Mouse (Mus musculus): ENCODE data around the gene Pi4k2a.

Gene Pi4k2a

DNA sequence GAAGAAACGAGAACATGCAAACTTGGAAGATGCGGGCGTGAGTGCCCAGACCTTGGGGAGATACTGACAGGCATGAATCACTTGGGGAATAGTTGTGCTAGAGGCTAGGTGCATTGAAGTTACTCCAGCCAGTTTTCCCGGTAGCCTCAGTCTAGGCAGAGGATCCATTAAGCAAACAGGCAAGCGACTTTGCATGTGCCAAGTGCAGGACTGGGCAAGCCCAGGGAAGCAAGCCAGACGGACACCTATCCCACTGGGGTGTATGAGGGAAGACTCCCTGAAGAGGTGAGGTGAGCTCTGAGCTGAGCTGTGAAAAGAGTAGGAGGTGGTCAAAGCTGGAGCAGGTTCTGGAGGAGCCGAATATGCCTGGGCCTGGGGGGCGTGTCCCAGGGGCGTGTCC is 77.2 kb downstream of the Pi4k2a start:
- no peak for DNase-seq

GRCm38 (mm10) chr19:42169322-42169975 is 79.2 kb downstream of the Pi4k2a start:
- peak; percentile 40 for DNase-seq

DNA sequence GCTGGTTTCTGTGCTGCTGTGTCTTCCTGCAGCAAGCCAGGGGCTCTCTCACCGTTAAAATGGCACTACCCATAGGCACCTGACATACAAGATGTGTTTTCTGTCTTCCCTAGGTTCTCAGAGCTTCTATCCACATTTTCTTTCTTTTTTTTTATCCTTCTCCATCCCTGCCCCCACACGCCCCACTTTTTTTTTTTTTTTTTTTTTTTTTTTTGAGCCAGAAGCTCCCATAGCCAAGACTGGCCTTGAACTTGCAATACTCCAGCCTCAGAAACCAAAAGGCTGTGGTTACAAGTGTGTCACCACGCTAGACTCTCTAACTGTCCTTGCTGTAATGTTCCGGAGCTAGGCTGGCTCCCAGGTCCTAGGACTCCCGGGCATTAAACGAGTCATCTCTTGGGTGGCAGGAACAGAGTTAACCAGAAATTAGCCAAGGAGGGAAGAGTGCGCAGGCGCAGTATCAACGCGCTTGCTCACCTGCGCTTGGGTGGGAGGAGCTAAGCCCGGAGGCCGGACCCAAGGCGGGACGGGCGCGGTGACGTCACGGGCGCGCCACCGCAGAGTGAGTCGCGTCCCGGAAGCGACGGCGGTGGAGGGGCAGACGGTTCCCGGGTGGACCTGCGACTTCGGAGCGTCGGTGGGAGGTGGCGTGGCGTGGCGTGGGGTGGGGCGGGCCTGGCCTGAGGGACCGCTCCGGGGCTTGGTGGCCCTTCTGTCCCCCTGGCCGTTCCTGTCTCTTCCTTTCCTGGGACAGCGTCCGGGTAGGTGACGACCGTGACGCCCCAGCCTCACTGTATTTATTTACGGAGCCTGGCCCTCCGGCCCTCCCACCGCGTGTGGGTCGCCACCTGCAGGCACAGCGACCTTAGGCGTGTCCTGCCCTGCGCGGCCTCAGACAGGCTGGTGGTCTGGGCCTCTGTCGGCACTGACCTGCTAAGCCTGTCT is 80.0 kb downstream of the Pi4k2a start:
- DNase-seq, result peak; percentile 97

All from kidney, postnatal 14 days (tissue).